Mouse (Mus musculus) limb, embryonic 13.5 days (tissue): ENCODE data around the gene Jak2. TPM values are rescaled to one million over a fixed set of nuclear protein-coding genes. Genes with fewer than 3 reads are reported as not detected.

Source experiments
- ATAC-seq: fragments of 200-750 bp; cut with Nextera tagmentation; 2 replicates; pipeline ENCODE4 v1.8.0; 2017; ENCODE audit warnings: low read depth, moderate number of reproducible peaks, moderate TSS enrichment; ENCODE audit not compliant: low FRiP score
- H3K27ac ChIP-seq: fragments of 300-500 bp; sonication (generic); 2 replicates; pipeline ENCODE4 v1.5.1; 2015; ENCODE audit warnings: inconsistent platforms, mild to moderate bottlenecking, moderate library complexity
- H3K27me3 ChIP-seq: fragments of 300-500 bp; sonication (generic); 2 replicates; pipeline ENCODE4 v1.6.1; 2015; ENCODE audit warnings: mild to moderate bottlenecking, inconsistent platforms
- H3K36me3 ChIP-seq: fragments of 300-500 bp; sonication (generic); 2 replicates; pipeline ENCODE4 v1.6.1; 2015; ENCODE audit warnings: inconsistent platforms, mild to moderate bottlenecking, moderate library complexity
- H3K4me1 ChIP-seq: fragments of 300-500 bp; sonication (generic); 2 replicates; pipeline ENCODE4 v1.6.1; 2015; ENCODE audit warnings: inconsistent platforms
- H3K4me2 ChIP-seq: fragments of 300-500 bp; sonication (generic); replicated peaks from 2 replicates; pipeline ENCODE4 v1.6.1; 2015; ENCODE audit warnings: inconsistent platforms, mild to moderate bottlenecking, moderate library complexity
- H3K4me3 ChIP-seq: fragments of 300-500 bp; sonication (generic); 2 replicates; pipeline ENCODE4 v1.5.1; 2015; ENCODE audit warnings: moderate library complexity, mild to moderate bottlenecking, inconsistent platforms
- H3K9ac ChIP-seq: fragments of 300-500 bp; sonication (generic); 2 replicates; pipeline ENCODE4 v1.6.1; 2015; ENCODE audit warnings: mild to moderate bottlenecking, inconsistent platforms
- H3K9me3 ChIP-seq: fragments of 300-500 bp; sonication (generic); 2 replicates; pipeline ENCODE4 v1.6.1; 2016; ENCODE audit warnings: inconsistent platforms
- WGBS: fragments of 180-500 bp; shearing (Covaris S2); methylation state at CpG from one replicate; pipeline ENCODE4 v1.1.7; 2015; 5-methylcytosine and 5-hydroxymethylcytosine counted together
- polyA plus RNA-seq: library from polyadenylated mRNA; unstranded; fragments of >200 nt; fragmentation: Nextera tagmentation; extraction: Ambion mirVana; gene quantifications from 2 replicates; pipeline ENCODE4 v1.2.1, GENCODE M21; 2015

The Jak2 gene
- polyA plus RNA-seq, 1 experiment from 2014 or later, result 9.8 TPM

- H3K9ac ChIP-seq, result no peak overlapping the region
- no peaks in the 10 kb centered on the region for H3K9me3 ChIP-seq
- H3K4me3 ChIP-seq, result no peak overlapping the region
- H3K4me2 ChIP-seq, result no peak overlapping the region
- H3K4me1 ChIP-seq, result no peaks in the 10 kb centered on the region
- ATAC-seq, result no peak
- 30% methylated on average over 7 of the region's 7 CpGs for WGBS
- H3K27ac ChIP-seq, result no peak overlapping the region
- peaks cover 28% of the 10 kb centered on the region for H3K36me3 ChIP-seq
- H3K27me3 ChIP-seq, result no peaks in the 10 kb centered on the region
Observed at GRCm38 (mm10) chr19:29285451-29285869, 33.8 kb downstream of the Jak2 start.

- Histone ChIP-seq H3K27me3 (no peaks in the 10 kb centered on the region), H3K4me2 (no peak overlapping the region), H3K4me1 (no peaks in the 10 kb centered on the region), H3K36me3 (peaks cover 41% of the 10 kb centered on the region), H3K9ac (no peak overlapping the region), H3K27ac (no peak overlapping the region), H3K4me3 (no peak overlapping the region), H3K9me3 (no peaks in the 10 kb centered on the region)
- 61% methylated on average over 8 of the region's 8 CpGs for WGBS
- no peak for ATAC-seq
Observed at GRCm38 (mm10) chr19:29287863-29288262, 36.2 kb downstream of the Jak2 start.

- H3K4me3 ChIP-seq, result no peak overlapping the region
- H3K4me2 ChIP-seq, result no peak overlapping the region
- no peak for ATAC-seq
- H3K9ac ChIP-seq, result no peak overlapping the region
- no peaks in the 10 kb centered on the region for H3K27me3 ChIP-seq
- no peak overlapping the region for H3K27ac ChIP-seq
- H3K9me3 ChIP-seq, result no peaks in the 10 kb centered on the region
- H3K36me3 ChIP-seq, result peaks cover 40% of the 10 kb centered on the region
- 84% methylated on average over 14 of the region's 14 CpGs for WGBS
- H3K4me1 ChIP-seq, result no peaks in the 10 kb centered on the region
Observed at GRCm38 (mm10) chr19:29291532-29291931, 39.9 kb downstream of the Jak2 start.

- no peak overlapping the region for H3K27ac ChIP-seq
- no peak overlapping the region for H3K4me3 ChIP-seq
- no peak for ATAC-seq
- WGBS, result 83% methylated on average over 4 of the region's 4 CpGs
- H3K9me3 ChIP-seq, result no peaks in the 10 kb centered on the region
- peaks cover 46% of the 10 kb centered on the region for H3K36me3 ChIP-seq
- H3K9ac ChIP-seq, result no peak overlapping the region; the same call in 1 of the 2 replicates
- no peak overlapping the region for H3K4me2 ChIP-seq
- no peaks in the 10 kb centered on the region for H3K27me3 ChIP-seq
- no peaks in the 10 kb centered on the region for H3K4me1 ChIP-seq
Observed at GRCm38 (mm10) chr19:29292546-29292945, 40.9 kb downstream of the Jak2 start.

- WGBS, result 61% methylated on average over 2 of the region's 2 CpGs
- no peak overlapping the region for H3K4me2 ChIP-seq
- H3K27me3 ChIP-seq, result no peaks in the 10 kb centered on the region
- H3K4me3 ChIP-seq, result no peak overlapping the region
- H3K27ac ChIP-seq, result no peak overlapping the region
- ATAC-seq, result no peak
- H3K9ac ChIP-seq, result no peak overlapping the region
- H3K4me1 ChIP-seq, result no peaks in the 10 kb centered on the region
- no peaks in the 10 kb centered on the region for H3K9me3 ChIP-seq
- peaks cover 52% of the 10 kb centered on the region for H3K36me3 ChIP-seq
Observed at GRCm38 (mm10) chr19:29294756-29295155, 43.1 kb downstream of the Jak2 start.

- Histone ChIP-seq H3K4me3 (no peak overlapping the region), H3K27me3 (no peaks in the 10 kb centered on the region), H3K9ac (no peak overlapping the region), H3K36me3 (peaks cover 61% of the 10 kb centered on the region), H3K9me3 (no peaks in the 10 kb centered on the region), H3K4me1 (no peaks in the 10 kb centered on the region), H3K4me2 (no peak overlapping the region), H3K27ac (no peak overlapping the region)
- ATAC-seq, result no peak
Observed at GRCm38 (mm10) chr19:29296166-29296565, 44.5 kb downstream of the Jak2 start.

GRCm38 (mm10) chr19:29297366-29297765 is 45.7 kb downstream of the Jak2 start:
- no peak overlapping the region for H3K27ac ChIP-seq
- no peak overlapping the region for H3K9ac ChIP-seq
- no peak overlapping the region for H3K4me2 ChIP-seq
- H3K4me1 ChIP-seq, result no peaks in the 10 kb centered on the region
- no peaks in the 10 kb centered on the region for H3K9me3 ChIP-seq
- no peaks in the 10 kb centered on the region for H3K27me3 ChIP-seq
- no peak for ATAC-seq
- 98% methylated on average over 1 of the region's 1 CpGs for WGBS
- H3K36me3 ChIP-seq, result peaks cover 55% of the 10 kb centered on the region
- H3K4me3 ChIP-seq, result no peak overlapping the region

- Histone ChIP-seq H3K27me3 (no peaks in the 10 kb centered on the region), H3K9ac (no peak overlapping the region), H3K36me3 (peaks cover 56% of the 10 kb centered on the region), H3K27ac (no peak overlapping the region), H3K4me2 (no peak overlapping the region), H3K9me3 (no peaks in the 10 kb centered on the region), H3K4me3 (no peak overlapping the region), H3K4me1 (no peaks in the 10 kb centered on the region)
- 93% methylated on average over 13 of the region's 13 CpGs for WGBS
- ATAC-seq, result no peak
Observed at GRCm38 (mm10) chr19:29300919-29301318, 49.3 kb downstream of the Jak2 start.

- Histone ChIP-seq H3K27me3 (no peaks in the 10 kb centered on the region), H3K36me3 (peaks cover 55% of the 10 kb centered on the region), H3K9ac (no peak overlapping the region), H3K4me3 (no peak overlapping the region), H3K9me3 (no peaks in the 10 kb centered on the region), H3K27ac (no peak overlapping the region), H3K4me2 (no peak overlapping the region), H3K4me1 (no peaks in the 10 kb centered on the region)
- 91% methylated on average over 2 of the region's 2 CpGs for WGBS
- no peak for ATAC-seq
Observed at GRCm38 (mm10) chr19:29302119-29302518, 50.5 kb downstream of the Jak2 start.

GRCm38 (mm10) chr19:29308832-29309231 is 57.2 kb downstream of the Jak2 start:
- no peak for ATAC-seq
- Histone ChIP-seq H3K27ac (no peak overlapping the region), H3K27me3 (no peaks in the 10 kb centered on the region), H3K4me1 (no peaks in the 10 kb centered on the region), H3K9me3 (no peaks in the 10 kb centered on the region), H3K9ac (no peak overlapping the region), H3K36me3 (peaks cover 47% of the 10 kb centered on the region), H3K4me2 (no peak overlapping the region), H3K4me3 (no peak overlapping the region)

GRCm38 (mm10) chr19:29311791-29312190 is 60.2 kb downstream of the Jak2 start:
- Histone ChIP-seq H3K9ac (no peak overlapping the region), H3K9me3 (peaks cover 7% of the 10 kb centered on the region), H3K4me3 (no peak overlapping the region), H3K36me3 (peaks cover 40% of the 10 kb centered on the region), H3K4me2 (no peak overlapping the region), H3K27me3 (no peaks in the 10 kb centered on the region), H3K4me1 (no peaks in the 10 kb centered on the region), H3K27ac (no peak overlapping the region)
- 93% methylated on average over 8 of the region's 8 CpGs for WGBS
- no peak for ATAC-seq

GRCm38 (mm10) chr19:29312661-29313060 is 61.0 kb downstream of the Jak2 start:
- ATAC-seq, result no peak
- Histone ChIP-seq H3K27me3 (no peaks in the 10 kb centered on the region), H3K27ac (no peak overlapping the region), H3K4me3 (no peak overlapping the region), H3K4me2 (no peak overlapping the region), H3K9me3 (peaks cover 12% of the 10 kb centered on the region), H3K9ac (no peak overlapping the region), H3K36me3 (peaks cover 40% of the 10 kb centered on the region), H3K4me1 (no peaks in the 10 kb centered on the region)
- 81% methylated on average over 7 of the region's 7 CpGs for WGBS

GRCm38 (mm10) chr19:29323416-29324049 is 71.9 kb downstream of the Jak2 start:
- ATAC-seq, result no peak
- Histone ChIP-seq H3K9ac (no peak overlapping the region), H3K27me3 (no peaks in the 10 kb centered on the region), H3K4me1 (peaks cover 9% of the 10 kb centered on the region; the same call in 1 of the 2 replicates), H3K9me3 (no peaks in the 10 kb centered on the region), H3K36me3 (no peaks in the 10 kb centered on the region), H3K4me3 (no peak overlapping the region), H3K4me2 (0 out of 2 replicates have a peak overlapping the region, but pooled peaks have one; percentile 19), H3K27ac (no peak overlapping the region)
- 68% methylated on average over 8 of the region's 8 CpGs for WGBS
